Mouse (Mus musculus) forebrain, embryonic 14.5 days (tissue): ENCODE data around the gene Naa25. TPM values are rescaled to one million over a fixed set of nuclear protein-coding genes. Genes with fewer than 3 reads are reported as not detected.
A peak's percentile ranks its signal among the peaks of the same experiment; 100 is the strongest.

Source experiments
- ATAC-seq: fragments of 200-750 bp; cut with Nextera tagmentation; 2 replicates; pipeline ENCODE4 v1.8.0; 2017; ENCODE audit warnings: mild to moderate bottlenecking, moderate library complexity
- DNase-seq: peaks from one replicate; pipeline ENCODE4 v3.0.0-alpha.2; 2015; ENCODE audit warnings: low spot score
- H3K27ac ChIP-seq: fragments of 300-500 bp; sonication (generic); 2 replicates; pipeline ENCODE4 v1.5.1; 2014; ENCODE audit warnings: low read depth, mild to moderate bottlenecking, control low read depth, low read length, moderate library complexity
- H3K27me3 ChIP-seq: fragments of 300-500 bp; sonication (generic); replicated peaks from 2 replicates; pipeline ENCODE4 v1.6.1; 2014; ENCODE audit warnings: low read length, control low read depth, mixed read lengths; ENCODE audit not compliant: control insufficient read depth, insufficient read depth
- H3K36me3 ChIP-seq: fragments of 300-500 bp; sonication (generic); 2 replicates; pipeline ENCODE4 v1.6.1; 2014; ENCODE audit warnings: low read length, control low read depth; ENCODE audit not compliant: control insufficient read depth, insufficient read depth
- H3K4me1 ChIP-seq: fragments of 300-500 bp; sonication (generic); 2 replicates; pipeline ENCODE4 v1.6.1; 2014; ENCODE audit warnings: antibody characterized with exemption, low read length, control low read depth; ENCODE audit not compliant: control insufficient read depth, insufficient read depth
- H3K4me2 ChIP-seq: fragments of 300-500 bp; sonication (generic); 2 replicates; pipeline ENCODE4 v1.6.1; 2014; ENCODE audit warnings: mild to moderate bottlenecking, control low read depth, low read length
- H3K4me3 ChIP-seq: fragments of 300-500 bp; sonication (generic); 2 replicates; pipeline ENCODE4 v1.5.1; 2014; ENCODE audit warnings: low read depth, low read length, control low read depth
- H3K9ac ChIP-seq: fragments of 300-500 bp; sonication (generic); 2 replicates; pipeline ENCODE4 v1.6.1; 2014; ENCODE audit warnings: mild to moderate bottlenecking, low read length, control low read depth, moderate library complexity
- H3K9me3 ChIP-seq: fragments of 300-500 bp; sonication (generic); replicated peaks from 2 replicates; pipeline ENCODE4 v1.6.1; 2016; ENCODE audit warnings: low read length, control low read depth, mixed read lengths; ENCODE audit not compliant: control insufficient read depth
- WGBS: fragments of 180-500 bp; shearing (Covaris S2); extraction: QIAGEN DNeasy Blood & Tissue Kit; methylation state at CpG from one replicate; pipeline ENCODE4 v1.1.7; 2014; 5-methylcytosine and 5-hydroxymethylcytosine counted together
- polyA plus RNA-seq: library from polyadenylated mRNA; unstranded; fragments of >200 nt; fragmentation: Nextera tagmentation; extraction: Ambion mirVana; gene quantifications from 2 replicates; pipeline ENCODE4 v1.2.1, GENCODE M21; 2014

Naa25 gene
- polyA plus RNA-seq, 1 experiment from 2014 or later = 54.7 TPM

- H3K9ac ChIP-seq = no peak overlapping the region
- no peak overlapping the region for H3K4me2 ChIP-seq
- H3K9me3 ChIP-seq = no peaks in the 10 kb centered on the region
- no peaks in the 10 kb centered on the region for H3K27me3 ChIP-seq
- 89% methylated on average over 5 of the region's 5 CpGs for WGBS
- H3K4me1 ChIP-seq = no peaks in the 10 kb centered on the region
- H3K27ac ChIP-seq = no peak overlapping the region
- H3K36me3 ChIP-seq = peaks cover 89% of the 10 kb centered on the region
- ATAC-seq = no peak
- no peak overlapping the region for H3K4me3 ChIP-seq
- no peak for DNase-seq
Measured at GRCm38 (mm10) chr5:121438131-121438530, 40.4 kb downstream of the Naa25 start.

GRCm38 (mm10) chr5:121438756-121439155 is 41.0 kb downstream of the Naa25 start:
- H3K4me1 ChIP-seq = no peaks in the 10 kb centered on the region
- 91% methylated on average over 11 of the region's 11 CpGs for WGBS
- peaks cover 89% of the 10 kb centered on the region for H3K36me3 ChIP-seq
- H3K4me3 ChIP-seq = no peak overlapping the region
- DNase-seq = no peak
- no peaks in the 10 kb centered on the region for H3K9me3 ChIP-seq
- no peak overlapping the region for H3K27ac ChIP-seq
- H3K27me3 ChIP-seq = no peaks in the 10 kb centered on the region
- no peak overlapping the region for H3K4me2 ChIP-seq
- no peak for ATAC-seq
- no peak overlapping the region for H3K9ac ChIP-seq

GRCm38 (mm10) chr5:121443548-121443947 is 45.8 kb downstream of the Naa25 start:
- ATAC-seq = no peak
- no peak overlapping the region for H3K9ac ChIP-seq
- no peaks in the 10 kb centered on the region for H3K27me3 ChIP-seq
- peak; percentile 37 for DNase-seq
- no peak overlapping the region for H3K27ac ChIP-seq
- 95% methylated on average over 3 of the region's 3 CpGs for WGBS
- H3K4me3 ChIP-seq = no peak overlapping the region
- no peaks in the 10 kb centered on the region for H3K4me1 ChIP-seq
- H3K36me3 ChIP-seq = peaks cover 91% of the 10 kb centered on the region
- no peaks in the 10 kb centered on the region for H3K9me3 ChIP-seq
- H3K4me2 ChIP-seq = no peak overlapping the region

GRCm38 (mm10) chr5:121444870-121445269 is 47.1 kb downstream of the Naa25 start:
- H3K9ac ChIP-seq = no peak overlapping the region
- no peak for ATAC-seq
- no peak overlapping the region for H3K4me2 ChIP-seq
- H3K4me1 ChIP-seq = no peaks in the 10 kb centered on the region
- no peak for DNase-seq
- no peak overlapping the region for H3K4me3 ChIP-seq
- no peaks in the 10 kb centered on the region for H3K9me3 ChIP-seq
- peaks cover 91% of the 10 kb centered on the region for H3K36me3 ChIP-seq
- 92% methylated on average over 5 of the region's 5 CpGs for WGBS
- H3K27ac ChIP-seq = no peak overlapping the region
- H3K27me3 ChIP-seq = no peaks in the 10 kb centered on the region

GRCm38 (mm10) chr5:121448450-121448849 is 50.7 kb downstream of the Naa25 start:
- DNase-seq (no peak), ATAC-seq (no peak)
- Histone ChIP-seq H3K27me3 (no peaks in the 10 kb centered on the region), H3K4me2 (no peak overlapping the region), H3K4me1 (peaks cover 9% of the 10 kb centered on the region), H3K27ac (no peak overlapping the region), H3K9me3 (no peaks in the 10 kb centered on the region), H3K9ac (no peak overlapping the region), H3K4me3 (no peak overlapping the region), H3K36me3 (peaks cover 64% of the 10 kb centered on the region)
- 93% methylated on average over 3 of the region's 3 CpGs for WGBS

GRCm38 (mm10) chr5:121449976-121450375 is 52.2 kb downstream of the Naa25 start:
- no peak overlapping the region for H3K9ac ChIP-seq
- H3K27ac ChIP-seq = no peak overlapping the region
- no peak overlapping the region for H3K4me2 ChIP-seq
- ATAC-seq (no peak), DNase-seq (peak; percentile 71)
- no peaks in the 10 kb centered on the region for H3K27me3 ChIP-seq
- peaks cover 9% of the 10 kb centered on the region for H3K4me1 ChIP-seq
- H3K4me3 ChIP-seq = no peak overlapping the region
- H3K9me3 ChIP-seq = no peaks in the 10 kb centered on the region
- WGBS = 60% methylated on average over 6 of the region's 6 CpGs
- H3K36me3 ChIP-seq = peaks cover 49% of the 10 kb centered on the region

GRCm38 (mm10) chr5:121450476-121450875 is 52.7 kb downstream of the Naa25 start:
- Histone ChIP-seq H3K36me3 (peaks cover 44% of the 10 kb centered on the region), H3K4me1 (peaks cover 9% of the 10 kb centered on the region), H3K9ac (no peak overlapping the region), H3K4me2 (peak overlapping the region; percentile 88), H3K4me3 (no peak overlapping the region), H3K27ac (no peak overlapping the region), H3K27me3 (no peaks in the 10 kb centered on the region), H3K9me3 (no peaks in the 10 kb centered on the region)
- DNase-seq (no peak), ATAC-seq (no peak)
- WGBS = 84% methylated on average over 9 of the region's 9 CpGs

GRCm38 (mm10) chr5:121451203-121451602 is 53.5 kb downstream of the Naa25 start:
- H3K27ac ChIP-seq = peak overlapping the region; percentile 94; the same call in 1 of the 2 replicates
- WGBS = 24% methylated on average over 8 of the region's 8 CpGs
- peak overlapping the region; percentile 96 for H3K9ac ChIP-seq
- H3K4me3 ChIP-seq = peak overlapping the region; percentile 91
- no peaks in the 10 kb centered on the region for H3K27me3 ChIP-seq
- H3K4me1 ChIP-seq = peaks cover 9% of the 10 kb centered on the region
- ATAC-seq (no peak), DNase-seq (peak; percentile 10)
- peaks cover 37% of the 10 kb centered on the region for H3K36me3 ChIP-seq
- no peaks in the 10 kb centered on the region for H3K9me3 ChIP-seq
- H3K4me2 ChIP-seq = peak overlapping the region; percentile 88

- peaks cover 9% of the 10 kb centered on the region for H3K4me1 ChIP-seq
- H3K4me3 ChIP-seq = peak within 1 kb of the TSS; percentile 91
- no peaks in the 10 kb centered on the region for H3K27me3 ChIP-seq
- peak within 1 kb of the TSS; percentile 88 for H3K4me2 ChIP-seq
- peak within 1 kb of the TSS; percentile 94 for H3K27ac ChIP-seq
- peaks cover 32% of the 10 kb centered on the region for H3K36me3 ChIP-seq
- H3K9ac ChIP-seq = peak within 1 kb of the TSS; percentile 96
- H3K9me3 ChIP-seq = no peaks in the 10 kb centered on the region
- WGBS = under 1% methylated on average over 17 of the region's 17 CpGs
- peak; percentile 44 for ATAC-seq
- peak; percentile 64 for DNase-seq
Measured at GRCm38 (mm10) chr5:121451644-121452025, 53.9 kb downstream of the Naa25 start, which contains the start of gene Tmem116. Gene Tmem116, plus strand, starts transcription at chr5:121451893.
